Mouse (Mus musculus) brain, embryonic 14.5 days (tissue): Measurements from ENCODE around the gene Gpr84. TPM values are rescaled to one million over a fixed set of nuclear protein-coding genes. Genes with fewer than 3 reads are reported as not detected.

Experiments
- DNase-seq: peaks from one replicate; pipeline ENCODE4 v3.0.0-alpha.2; 2011; ENCODE audit warnings: low read depth
- CTCF ChIP-seq: fragments of 200-500 bp; IDR thresholded peaks from 2 replicates; pipeline ENCODE4 v1.5.1; 2012; ENCODE audit warnings: inconsistent platforms, mild to moderate bottlenecking, moderate library complexity, borderline replicate concordance; ENCODE audit not compliant: insufficient read depth, insufficient read length; ENCODE audit errors: extremely low read depth
- POLR2A ChIP-seq: fragments of 200-500 bp; IDR thresholded peaks from 2 replicates; pipeline ENCODE4 v1.6.1; 2012; ENCODE audit warnings: mild to moderate bottlenecking, inconsistent platforms, borderline replicate concordance; ENCODE audit not compliant: poor library complexity, insufficient read depth, insufficient read length, severe bottlenecking; ENCODE audit errors: extremely low read depth
- polyA plus RNA-seq: library from polyadenylated mRNA; depleted of rRNA; stranded (reverse); fragments of >200 nt; gene quantifications from 2 replicates; pipeline ENCODE4 v1.2.3, GENCODE M21; 2012; rRNA removed

The Gpr84 gene
- polyA plus RNA-seq, result 0.30 and 0.33 TPM in 2 replicates

- no peak for DNase-seq
- TF ChIP-seq POLR2A (no peak), CTCF (no peak)
Measured at GRCm38 (mm10) chr15:103310365-103310910, at the start of gene Gpr84. Gpr84 (minus strand) TSS chr15:103310612.

- TF ChIP-seq POLR2A (no peak), CTCF (no peak)
- DNase-seq, result no peak
Measured at GRCm38 (mm10) chr15:103359869-103360602, 49.6 kb upstream of the Gpr84 start.

- DNase-seq, result no peak
- TF ChIP-seq POLR2A, result no peak
- no peak for TF ChIP-seq CTCF
Measured at GRCm38 (mm10) chr15:103359122-103359510, 48.7 kb upstream of the Gpr84 start.

GRCm38 (mm10) chr15:103358278-103359121, 48.1 kb upstream of the Gpr84 start:
- TF ChIP-seq CTCF (no peak), POLR2A (no peak)
- DNase-seq, result no peak

- no peak for DNase-seq
- TF ChIP-seq POLR2A, result no peak
- no peak for TF ChIP-seq CTCF
Measured at GRCm38 (mm10) chr15:103357817-103358216, 47.4 kb upstream of the Gpr84 start.

- DNase-seq, result no peak
- no peak for TF ChIP-seq CTCF
- no peak for TF ChIP-seq POLR2A
Measured at GRCm38 (mm10) chr15:103356130-103356529, 45.7 kb upstream of the Gpr84 start.

GRCm38 (mm10) chr15:103355420-103355819, 45.0 kb upstream of the Gpr84 start:
- TF ChIP-seq POLR2A, result no peak
- no peak for TF ChIP-seq CTCF
- DNase-seq, result no peak

- DNase-seq, result no peak
- no peak for TF ChIP-seq POLR2A
- TF ChIP-seq CTCF, result no peak
Measured at GRCm38 (mm10) chr15:103354690-103355089, 44.3 kb upstream of the Gpr84 start.

- no peak for TF ChIP-seq POLR2A
- TF ChIP-seq CTCF, result no peak
- DNase-seq, result no peak
Measured at GRCm38 (mm10) chr15:103353511-103354256, 43.3 kb upstream of the Gpr84 start.

- peak; percentile 75 for DNase-seq
Measured at GRCm38 (mm10) chr15:103352856-103353255, 42.4 kb upstream of the Gpr84 start.

More at GRCm38 (mm10) chr15:103352856-103353255, 42.4 kb upstream of the Gpr84 start:
- peak; percentile 84 for TF ChIP-seq CTCF
- TF ChIP-seq POLR2A, result no peak
